Mouse (Mus musculus) liver, adult 2 months (tissue): ENCODE measurements around the gene Sfxn5. TPM values are rescaled to one million over a fixed set of nuclear protein-coding genes. Genes with fewer than 3 reads are reported as not detected.

ENCODE experiments used
- DNase-seq: peaks from one replicate; pipeline ENCODE4 v3.0.0-alpha.2; 2011; ENCODE audit warnings: low read depth, low spot score; ENCODE audit errors: extremely low read depth
- H3K27ac ChIP-seq: fragments of 200-500 bp; replicated peaks from 2 replicates; pipeline ENCODE4 v1.5.1; 2012; ENCODE audit warnings: low read depth, mild to moderate bottlenecking, control low read depth, inconsistent platforms, low read length; ENCODE audit not compliant: insufficient read depth
- H3K27me3 ChIP-seq: fragments of 200-500 bp; 2 replicates; pipeline ENCODE4 v1.6.1; 2012; ENCODE audit warnings: mild to moderate bottlenecking, moderate library complexity, low read length, inconsistent platforms; ENCODE audit not compliant: control insufficient read depth, insufficient read depth
- H3K36me3 ChIP-seq: fragments of 200-500 bp; 2 replicates; pipeline ENCODE4 v1.6.1; 2012; ENCODE audit warnings: low read length, inconsistent platforms; ENCODE audit not compliant: control insufficient read depth, insufficient read depth
- H3K4me1 ChIP-seq: fragments of 200-500 bp; 2 replicates; pipeline ENCODE4 v1.6.1; 2011; ENCODE audit warnings: low read length; ENCODE audit not compliant: control insufficient read depth, insufficient read depth
- H3K4me3 ChIP-seq: fragments of 200-500 bp; 2 replicates; pipeline ENCODE4 v1.5.1; 2011; ENCODE audit warnings: low read depth, mild to moderate bottlenecking, control low read depth, low read length, moderate library complexity; ENCODE audit not compliant: insufficient read depth
- H3K79me2 ChIP-seq: fragments of 200-500 bp; 2 replicates; pipeline ENCODE4 v1.6.1; 2012; ENCODE audit warnings: inconsistent platforms, mild to moderate bottlenecking, low read length, moderate library complexity; ENCODE audit not compliant: control insufficient read depth, insufficient read depth
- H3K9ac ChIP-seq: fragments of 200-500 bp; 2 replicates; pipeline ENCODE4 v1.6.1; 2012; ENCODE audit warnings: low read depth, mild to moderate bottlenecking, control low read depth, inconsistent platforms, low read length
- CTCF ChIP-seq: fragments of 200-500 bp; IDR thresholded peaks from 2 replicates; pipeline ENCODE4 v1.5.1; 2011; ENCODE audit warnings: low read depth, low read length, control low read depth
- POLR2A ChIP-seq: fragments of 200-500 bp; IDR thresholded peaks from 2 replicates; pipeline ENCODE4 v1.6.1; 2011; ENCODE audit warnings: low read length, control low read depth; ENCODE audit not compliant: insufficient read depth; ENCODE audit errors: extremely low read depth
- WGBS: fragments of 180-500 bp; shearing (Covaris S2); methylation state at CpG from one replicate; pipeline ENCODE4 v1.1.7; 2018; 5-methylcytosine and 5-hydroxymethylcytosine counted together
- polyA plus RNA-seq: library from polyadenylated mRNA; depleted of rRNA; stranded (reverse); fragments of >200 nt; gene quantifications from 2 replicates; pipeline ENCODE4 v1.2.3, GENCODE M21; 2012
- total RNA-seq: library from RNA; depleted of rRNA; stranded (reverse); fragments of >200 nt; gene quantifications from 2 replicates; pipeline ENCODE4 v1.2.3, GENCODE M21; 2014

Gene Sfxn5
- total and polyA plus RNA-seq, 2 experiments, result 23.4 to 23.6 TPM

DNA sequence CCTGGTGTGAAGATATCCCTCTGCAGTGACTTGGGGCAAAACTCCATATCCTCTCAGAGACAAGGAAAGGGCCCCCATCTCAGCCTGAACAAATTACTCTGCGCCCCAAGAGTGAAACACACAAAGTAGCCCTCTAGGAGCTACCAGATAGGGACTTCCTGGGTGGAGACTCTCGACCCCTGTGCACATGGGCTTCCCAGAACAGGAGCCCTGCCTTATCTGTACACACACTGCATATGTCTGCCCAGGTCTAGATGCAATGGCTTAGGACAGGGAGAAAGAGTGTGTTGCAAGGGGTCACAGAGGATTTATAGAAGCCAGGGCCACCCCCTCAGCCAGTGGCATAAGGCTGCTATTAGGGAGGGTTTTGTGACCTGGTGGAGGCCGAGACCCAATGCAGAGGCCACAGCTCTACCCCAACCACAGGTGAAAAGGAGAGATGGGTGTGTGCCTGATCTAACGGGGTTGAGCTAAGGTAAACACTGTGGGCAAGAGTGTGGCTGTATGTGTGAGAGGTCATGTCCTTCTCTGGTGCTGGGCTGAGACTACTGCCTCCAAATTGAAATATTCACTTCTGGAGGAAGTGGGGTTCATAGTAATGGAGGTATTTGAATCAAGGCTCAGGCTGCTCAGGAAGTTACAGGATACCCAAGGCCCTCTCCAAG, 44.9 kb downstream of the Sfxn5 start:
- DNase-seq, result no peak

DNA sequence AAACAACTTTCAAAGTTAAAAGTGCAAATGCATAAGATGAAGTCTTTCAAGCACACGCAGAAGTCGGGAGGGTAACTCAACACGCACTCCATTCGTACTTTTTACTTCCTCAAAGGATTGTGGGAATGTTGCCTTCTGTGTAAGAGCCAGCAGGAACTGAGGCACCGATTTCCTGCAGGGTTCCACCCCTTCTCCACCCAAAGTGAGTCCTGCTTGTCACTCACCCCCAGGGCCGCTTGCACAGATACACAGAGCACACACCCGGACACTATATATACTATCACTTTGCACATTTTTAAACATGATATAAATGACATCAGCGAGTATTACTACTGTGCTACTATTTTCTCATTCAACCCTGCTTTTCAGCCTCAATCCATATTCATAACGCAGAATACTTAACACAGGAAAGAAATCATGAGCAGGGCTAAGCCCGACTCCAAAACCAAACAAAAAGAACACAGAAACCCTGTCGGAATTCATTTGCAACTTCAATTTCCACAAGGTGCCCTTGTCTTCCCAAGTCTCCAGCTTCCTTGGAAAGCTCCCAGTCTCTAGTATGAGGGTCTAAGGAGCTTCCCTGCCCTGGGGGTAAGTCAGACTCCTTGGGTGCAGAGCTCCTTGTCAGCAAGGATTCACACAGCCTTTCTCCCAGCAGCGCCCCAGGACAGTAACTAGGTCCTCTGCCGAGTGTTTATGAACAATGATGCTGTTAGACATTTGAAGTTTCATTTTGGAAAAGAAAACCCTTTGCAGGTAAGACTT, 46.8 kb downstream of the Sfxn5 start:
- Histone ChIP-seq H3K9ac (no peak overlapping the region), H3K4me3 (no peak overlapping the region), H3K27me3 (no peaks in the 10 kb centered on the region), H3K79me2 (no peaks in the 10 kb centered on the region), H3K36me3 (peaks cover 3% of the 10 kb centered on the region; the same call in 1 of the 2 replicates), H3K27ac (no peak overlapping the region), H3K4me1 (no peaks in the 10 kb centered on the region)
- no peak for DNase-seq
- TF ChIP-seq POLR2A (no peak), CTCF (no peak)
- 87% methylated on average over 13 of the region's 13 CpGs for WGBS

More for the DNA sequence above, 44.9 kb downstream of the Sfxn5 start:
- Histone ChIP-seq H3K79me2 (no peaks in the 10 kb centered on the region), H3K4me3 (no peak overlapping the region), H3K9ac (no peak overlapping the region), H3K27ac (no peak overlapping the region), H3K27me3 (no peaks in the 10 kb centered on the region), H3K36me3 (0 out of 2 replicates have a peak, but pooled peaks cover 2% of the 10 kb centered on the region), H3K4me1 (peaks cover under 1% of the 10 kb centered on the region; the same call in 1 of the 2 replicates)
- 76% methylated on average over 4 of the region's 4 CpGs for WGBS
- TF ChIP-seq CTCF, result no peak
- no peak for TF ChIP-seq POLR2A

DNA sequence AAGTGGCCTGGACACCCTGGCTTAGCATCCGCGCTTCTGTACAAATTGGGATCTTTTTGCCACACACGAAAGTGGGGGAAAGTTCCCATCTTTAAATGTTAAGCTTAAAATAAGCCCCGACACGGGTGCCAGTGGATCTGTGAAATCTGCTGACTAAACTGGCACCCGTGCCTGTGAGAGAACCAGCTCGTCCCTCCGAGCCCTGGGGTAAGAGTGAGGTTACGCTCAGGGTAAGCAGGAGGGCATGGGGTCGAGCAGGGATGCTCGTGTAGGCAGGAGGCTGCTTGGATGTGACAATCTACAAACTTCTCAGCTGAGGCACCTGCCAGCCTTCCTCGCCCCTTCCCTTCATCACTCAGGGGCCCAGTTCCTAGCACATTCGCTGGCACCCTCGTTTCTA, 52.4 kb downstream of the Sfxn5 start:
- Histone ChIP-seq H3K4me3 (no peak overlapping the region), H3K79me2 (no peaks in the 10 kb centered on the region), H3K27me3 (no peaks in the 10 kb centered on the region), H3K4me1 (no peaks in the 10 kb centered on the region), H3K9ac (no peak overlapping the region), H3K36me3 (peaks cover 3% of the 10 kb centered on the region; the same call in 1 of the 2 replicates), H3K27ac (no peak overlapping the region)
- WGBS, result 91% methylated on average over 14 of the region's 14 CpGs
- DNase-seq, result no peak
- TF ChIP-seq POLR2A (no peak), CTCF (no peak)

DNA sequence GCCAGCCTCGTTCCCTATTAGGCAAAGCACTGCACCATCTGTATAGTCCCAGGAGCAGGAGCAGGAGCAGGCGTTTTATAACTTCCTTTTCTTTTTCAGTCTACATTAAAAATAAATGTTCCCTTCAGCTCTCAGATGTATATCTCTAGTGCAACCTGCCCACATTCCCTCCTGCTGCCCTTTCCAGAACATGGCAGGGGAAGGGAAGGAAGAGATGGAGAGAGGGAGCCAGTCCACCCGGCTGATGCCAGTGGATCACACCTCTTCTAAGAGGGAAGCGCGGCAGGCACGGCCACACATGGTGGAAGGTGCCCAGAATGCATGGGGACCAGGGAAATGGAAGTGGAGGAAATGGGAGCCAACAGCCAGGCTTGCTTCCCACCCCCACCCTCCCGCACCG, 56.7 kb downstream of the Sfxn5 start:
- no peak for DNase-seq
- TF ChIP-seq POLR2A (no peak), CTCF (no peak)
- Histone ChIP-seq H3K9ac (no peak overlapping the region), H3K36me3 (no peaks in the 10 kb centered on the region), H3K27me3 (no peaks in the 10 kb centered on the region), H3K27ac (no peak overlapping the region), H3K4me1 (no peaks in the 10 kb centered on the region), H3K79me2 (no peaks in the 10 kb centered on the region), H3K4me3 (no peak overlapping the region)
- WGBS, result 85% methylated on average over 8 of the region's 8 CpGs

DNA sequence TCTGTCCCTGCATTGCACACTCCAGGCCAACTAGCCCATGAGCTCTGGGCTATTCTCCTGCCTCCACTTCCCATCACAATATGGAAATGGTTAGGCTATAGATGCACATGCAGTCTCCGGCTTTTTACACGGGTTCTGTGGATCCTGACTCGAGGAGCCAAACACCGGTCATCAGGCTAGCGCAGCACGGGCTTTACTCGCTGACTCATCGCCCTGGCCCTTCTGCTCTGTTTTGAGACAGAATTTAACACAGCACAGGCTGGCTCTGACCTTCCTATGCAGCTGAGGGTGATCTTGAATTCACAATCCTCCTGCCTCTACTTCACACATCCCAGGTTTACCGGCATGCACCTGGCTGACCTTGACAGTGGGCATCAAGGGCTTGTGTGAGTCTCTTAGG, 60.8 kb downstream of the Sfxn5 start:
- Histone ChIP-seq H3K27me3 (no peaks in the 10 kb centered on the region), H3K9ac (no peak overlapping the region), H3K79me2 (no peaks in the 10 kb centered on the region), H3K36me3 (no peaks in the 10 kb centered on the region), H3K4me1 (no peaks in the 10 kb centered on the region), H3K4me3 (no peak overlapping the region), H3K27ac (no peak overlapping the region)
- TF ChIP-seq POLR2A (no peak), CTCF (no peak)
- 90% methylated on average over 9 of the region's 9 CpGs for WGBS
- no peak for DNase-seq

DNA sequence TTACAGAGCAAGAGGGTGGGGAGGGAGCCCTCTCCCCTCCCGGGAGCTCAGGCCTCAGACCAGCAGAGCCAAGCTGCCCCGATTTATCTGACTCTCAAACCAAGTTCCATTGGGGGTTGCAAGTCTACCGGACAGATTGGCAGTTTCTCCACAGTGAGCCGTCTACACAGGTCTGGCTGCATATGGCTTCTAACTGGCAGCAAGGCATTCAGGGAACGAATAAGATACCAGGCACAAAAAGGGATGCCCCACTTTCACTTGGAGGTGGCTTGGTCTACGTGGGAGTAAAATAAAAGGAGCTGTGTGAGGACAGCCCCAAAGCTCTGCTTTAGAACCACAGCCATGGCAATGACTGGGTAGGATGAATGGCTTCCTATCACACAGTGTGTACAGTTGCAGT, 67.2 kb downstream of the Sfxn5 start:
- WGBS, result 87% methylated on average over 6 of the region's 6 CpGs
- H3K36me3 ChIP-seq, result no peaks in the 10 kb centered on the region
- no peak overlapping the region for H3K4me3 ChIP-seq
- TF ChIP-seq CTCF, result no peak
- no peak overlapping the region for H3K9ac ChIP-seq
- no peak for DNase-seq
- peaks cover 6% of the 10 kb centered on the region for H3K4me1 ChIP-seq
- no peak overlapping the region for H3K27ac ChIP-seq
- no peaks in the 10 kb centered on the region for H3K27me3 ChIP-seq
- no peaks in the 10 kb centered on the region for H3K79me2 ChIP-seq
